Mouse (Mus musculus) small intestine, adult 2 months (tissue): ENCODE results near the gene Prss16.

ENCODE experiments used
- CTCF ChIP-seq: fragments of 200-500 bp; IDR thresholded peaks from 2 replicates; pipeline ENCODE4 v1.5.1; 2012; ENCODE audit warnings: low read depth, mild to moderate bottlenecking, control low read depth, inconsistent platforms, low read length, moderate library complexity, mixed read lengths; ENCODE audit not compliant: insufficient replicate concordance, insufficient read length; ENCODE audit errors: extremely low read depth
- POLR2A ChIP-seq: fragments of 200-500 bp; IDR thresholded peaks from 2 replicates; pipeline ENCODE4 v1.6.1; 2012; ENCODE audit warnings: low read depth, mild to moderate bottlenecking, control low read depth, inconsistent platforms, low read length, moderate library complexity

DNA sequence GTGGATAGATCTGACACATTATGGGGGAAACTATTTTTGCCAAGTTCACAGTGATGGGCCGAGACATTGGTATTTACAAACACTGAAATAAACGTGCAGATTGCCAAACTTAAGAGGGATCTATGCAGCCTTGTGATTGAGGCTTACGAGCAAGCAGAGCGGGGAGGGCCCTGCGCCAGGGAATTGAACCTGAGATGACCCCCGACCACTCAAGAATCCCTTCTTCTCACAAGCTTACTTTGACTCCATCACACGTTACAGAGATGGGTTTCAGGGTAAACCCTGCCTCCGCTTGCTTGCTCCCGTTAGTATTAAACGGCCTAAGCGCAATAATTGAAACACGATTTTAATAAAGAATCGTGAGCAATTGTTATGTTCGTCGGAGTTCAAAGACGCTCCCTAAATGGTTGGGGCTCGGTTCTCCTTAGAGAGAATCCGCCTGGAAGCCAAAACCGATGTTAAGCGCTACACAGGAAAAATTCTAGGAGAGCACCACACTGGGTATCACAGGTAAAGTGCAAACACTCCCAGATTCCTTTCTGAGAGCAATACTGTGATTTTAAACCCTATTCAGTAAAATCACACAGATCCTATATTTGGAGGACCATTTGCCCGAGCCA, 12.2 kb downstream of the Prss16 start:
- TF ChIP-seq CTCF (no peak), POLR2A (no peak)
